Mouse (Mus musculus) adrenal gland, postnatal 25 days (tissue): ENCODE measurements around the gene Abcg8. TPM values are rescaled to one million over a fixed set of nuclear protein-coding genes. Genes with fewer than 3 reads are reported as not detected.

ENCODE experiments used
- total RNA-seq: library from RNA; stranded (reverse); gene quantifications from 2 replicates; pipeline ENCODE4 v1.2.3, GENCODE M21; 2021

Gene Abcg8
- total RNA-seq, 1 experiment from 2014 or later = 0.09 TPM

Other genes with a start within 250 kb of the Abcg8 start
- gene Thada, start 210.1 kb upstream of the Abcg8 start, total RNA-seq = 22.1 and 24.1 TPM in 2 replicates
- gene Plekhh2, start 164.4 kb upstream of the Abcg8 start, total RNA-seq = 7.4 TPM in 2 replicates
- 22.4 and 22.6 TPM in 2 replicates for gene Dync2li1, start 49.8 kb upstream of the Abcg8 start, total RNA-seq
- 0.12 and 1.3 TPM in 2 replicates for gene Abcg5, start 6.7 kb downstream of the Abcg8 start, total RNA-seq
- 75.1 and 80.6 TPM in 2 replicates for gene Lrpprc, start 114.5 kb downstream of the Abcg8 start, total RNA-seq